Mouse (Mus musculus) kidney, adult 2 months (tissue): Measurements from ENCODE around the gene Etv5.

ENCODE experiments used
- CTCF ChIP-seq: fragments of 200-500 bp; conservative IDR thresholded peaks from 2 replicates; pipeline ENCODE4 v1.5.1; 2011; ENCODE audit warnings: low read depth, mild to moderate bottlenecking, control low read depth, low read length, moderate library complexity, mixed read lengths; ENCODE audit not compliant: insufficient read depth, insufficient read length
- POLR2A ChIP-seq: fragments of 200-500 bp; IDR thresholded peaks from one replicate; pipeline ENCODE4 v1.6.1; 2011; ENCODE audit warnings: low read depth, low read length, control low read depth

- no peak for TF ChIP-seq POLR2A
- no peak for TF ChIP-seq CTCF
Measured at GRCm38 (mm10) chr16:22448093-22448492, 8.6 kb upstream of the Etv5 start.
